Mouse (Mus musculus) olfactory bulb, adult 2 months (tissue): Measurements from ENCODE around the gene Tbc1d17. TPM values are rescaled to one million over a fixed set of nuclear protein-coding genes. Genes with fewer than 3 reads are reported as not detected.
A peak's percentile ranks its signal among the peaks of the same experiment; 100 is the strongest.

Experiments
- H3K27ac ChIP-seq: fragments of 200-500 bp; 2 replicates; pipeline ENCODE4 v1.5.1; 2012; ENCODE audit warnings: low read depth, low read length; ENCODE audit not compliant: insufficient read depth
- H3K4me1 ChIP-seq: fragments of 200-500 bp; 2 replicates; pipeline ENCODE4 v1.6.1; 2012; ENCODE audit warnings: low read length; ENCODE audit not compliant: control insufficient read depth, insufficient read depth
- H3K4me3 ChIP-seq: fragments of 200-500 bp; 2 replicates; pipeline ENCODE4 v1.5.1; 2012; ENCODE audit warnings: mild to moderate bottlenecking, low read depth, low read length, moderate library complexity; ENCODE audit not compliant: insufficient read depth
- CTCF ChIP-seq: fragments of 200-500 bp; IDR thresholded peaks from 2 replicates; pipeline ENCODE4 v1.5.1; 2012; ENCODE audit warnings: low read depth, mild to moderate bottlenecking, low read length, moderate library complexity; ENCODE audit not compliant: insufficient read depth
- POLR2A ChIP-seq: fragments of 200-500 bp; IDR thresholded peaks from 2 replicates; pipeline ENCODE4 v1.6.1; 2012; ENCODE audit warnings: mild to moderate bottlenecking, low read depth, low read length, moderate library complexity; ENCODE audit not compliant: insufficient read depth
- WGBS: fragments of 180-500 bp; shearing (Covaris S2); methylation state at CpG from one replicate; pipeline ENCODE4 v1.1.7; 2018; 5-methylcytosine and 5-hydroxymethylcytosine counted together
- polyA plus RNA-seq: library from polyadenylated mRNA; stranded (reverse); fragments of >200 nt; gene quantifications from 2 replicates; pipeline ENCODE4 v1.2.4, GENCODE M21; 2012; ENCODE audit warnings: low replicate concordance; ENCODE audit not compliant: missing spikeins, insufficient read depth, insufficient read length

Tbc1d17 gene
- polyA plus RNA-seq, 1 experiment, result not detected

GRCm38 (mm10) chr7:44824872-44825271, 24.0 kb downstream of the Tbc1d17 start:
- Histone ChIP-seq H3K4me1 (peaks cover 4% of the 10 kb centered on the region; the same call in 1 of the 2 replicates), H3K27ac (no peak overlapping the region), H3K4me3 (no peak overlapping the region)
- no peak for TF ChIP-seq CTCF
- no peak for TF ChIP-seq POLR2A
- 5% methylated on average over 3 of the region's 3 CpGs for WGBS

DNA sequence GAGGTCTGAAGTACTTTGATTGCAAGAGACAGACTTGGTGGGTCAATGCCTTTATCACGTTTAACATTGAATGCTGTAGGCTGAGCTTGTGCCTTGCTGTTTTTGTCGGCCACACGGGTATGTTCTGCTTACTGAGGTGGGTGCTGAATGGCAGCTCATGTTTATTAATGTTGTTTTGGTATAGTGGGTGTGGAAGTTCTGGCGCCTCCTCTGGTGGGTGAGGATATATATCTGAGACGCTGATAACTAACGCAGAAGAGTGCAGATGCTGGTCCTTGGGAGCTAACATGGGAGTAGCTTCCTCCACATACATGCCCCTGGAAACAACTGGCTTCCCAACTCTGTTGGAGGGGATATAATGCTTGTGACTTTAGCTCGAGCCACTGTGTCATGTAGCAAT, 25.5 kb downstream of the Tbc1d17 start:
- no peak overlapping the region for H3K4me3 ChIP-seq
- peaks cover 12% of the 10 kb centered on the region for H3K4me1 ChIP-seq
- H3K27ac ChIP-seq, result no peak overlapping the region
- TF ChIP-seq CTCF, result no peak
- TF ChIP-seq POLR2A, result no peak
- 18% methylated on average over 7 of the region's 7 CpGs for WGBS

DNA sequence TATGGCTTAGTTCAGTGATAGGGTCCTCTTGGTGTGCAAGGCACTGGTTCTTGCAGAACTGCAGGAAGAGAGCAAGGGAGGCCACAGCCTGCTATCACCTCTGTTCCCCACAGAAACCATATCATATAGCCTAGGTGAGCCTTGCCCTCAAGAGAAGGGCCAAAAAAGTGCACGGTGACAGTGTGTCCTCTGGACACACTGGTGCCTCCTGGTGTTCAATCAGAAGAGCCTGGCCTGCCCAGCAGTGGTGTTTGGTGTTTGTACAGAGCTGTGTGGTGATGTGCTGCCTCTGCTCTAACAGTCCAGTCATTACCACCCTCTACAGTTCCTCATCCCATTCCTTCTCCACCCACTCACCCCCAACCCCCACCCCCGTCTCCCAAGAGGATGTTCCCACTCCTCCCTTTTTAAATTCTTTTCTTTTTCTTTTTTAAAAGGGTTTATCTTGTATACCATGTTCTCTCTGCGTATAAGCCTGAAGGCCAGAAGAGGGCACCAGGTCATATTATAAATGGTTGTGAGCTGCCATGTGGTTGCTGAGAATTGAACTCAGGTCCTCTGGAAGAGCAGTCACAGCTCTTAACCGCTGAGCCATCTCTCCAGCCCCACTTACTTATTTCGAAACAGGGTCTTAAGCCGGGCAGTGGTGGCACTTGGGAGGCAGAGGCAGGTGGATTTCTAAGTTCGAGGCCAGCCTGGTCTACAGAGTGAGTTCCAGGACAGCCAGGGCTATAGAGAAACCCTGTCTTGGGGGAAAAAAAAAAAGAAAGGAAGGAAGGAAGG, 27.0 kb downstream of the Tbc1d17 start:
- WGBS, result 84% methylated on average over 7 of the region's 7 CpGs
- Histone ChIP-seq H3K4me1 (peaks cover 12% of the 10 kb centered on the region), H3K27ac (no peak overlapping the region), H3K4me3 (no peak overlapping the region)
- TF ChIP-seq CTCF (no peak), POLR2A (no peak)

DNA sequence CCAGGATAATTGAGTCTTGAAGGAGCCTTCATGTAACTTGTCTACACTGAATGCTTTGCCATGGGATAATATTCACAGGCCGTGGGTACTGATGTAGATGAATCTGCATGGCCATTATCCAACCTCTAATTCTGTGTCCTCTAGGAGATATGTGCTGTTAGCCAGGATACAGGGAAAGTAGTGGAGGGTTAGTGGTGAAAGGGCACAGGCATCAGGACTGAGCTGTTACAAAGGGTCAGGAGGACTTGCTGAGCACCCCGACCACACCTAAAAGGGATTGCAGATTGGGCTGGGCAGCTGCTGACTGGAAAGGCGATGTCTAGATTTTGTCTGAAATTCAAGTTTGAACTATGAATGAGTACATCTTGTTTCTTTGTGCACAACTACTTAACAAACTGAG, 28.4 kb downstream of the Tbc1d17 start:
- 78% methylated on average over 3 of the region's 3 CpGs for WGBS
- H3K27ac ChIP-seq, result no peak overlapping the region
- no peak overlapping the region for H3K4me3 ChIP-seq
- no peak for TF ChIP-seq CTCF
- peaks cover 12% of the 10 kb centered on the region for H3K4me1 ChIP-seq

- TF ChIP-seq POLR2A (no peak), CTCF (no peak)
- peaks cover 15% of the 10 kb centered on the region for H3K4me1 ChIP-seq
- H3K27ac ChIP-seq, result no peak overlapping the region
- WGBS, result 44% methylated on average over 5 of the region's 5 CpGs
- no peak overlapping the region for H3K4me3 ChIP-seq
Measured at GRCm38 (mm10) chr7:44819863-44820262, 29.0 kb downstream of the Tbc1d17 start.

DNA sequence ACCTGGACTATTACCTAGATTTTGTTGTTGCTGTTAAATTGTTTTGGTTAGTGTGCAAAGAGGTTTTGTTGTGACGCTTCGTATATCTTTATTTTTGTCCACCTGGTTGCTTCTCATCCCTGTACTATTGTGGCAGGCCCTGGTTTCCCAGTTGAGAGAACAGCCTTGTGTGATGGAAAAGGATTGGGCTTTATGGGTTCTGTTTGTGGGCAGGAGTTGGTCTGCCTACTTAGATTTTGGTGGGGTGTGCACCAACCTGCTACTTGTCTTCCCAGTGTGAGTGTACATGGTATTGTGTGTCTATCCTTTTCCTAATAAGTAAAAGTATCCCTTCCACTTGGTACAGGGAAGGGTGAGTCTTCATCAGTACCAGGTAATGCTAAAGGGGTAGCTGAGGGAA, 29.5 kb downstream of the Tbc1d17 start:
- no peak overlapping the region for H3K4me3 ChIP-seq

GRCm38 (mm10) chr7:44818751-44819235, 30.1 kb downstream of the Tbc1d17 start:
- Histone ChIP-seq H3K4me1 (peaks cover 15% of the 10 kb centered on the region), H3K27ac (no peak overlapping the region), H3K4me3 (peak overlapping the region; percentile 15; the same call in 1 of the 2 replicates)
- TF ChIP-seq CTCF (no peak), POLR2A (no peak)
- WGBS, result 26% methylated on average over 6 of the region's 6 CpGs

More for the DNA sequence above, 29.5 kb downstream of the Tbc1d17 start:
- 79% methylated on average over 2 of the region's 2 CpGs for WGBS
- no peak overlapping the region for H3K27ac ChIP-seq
- peaks cover 15% of the 10 kb centered on the region for H3K4me1 ChIP-seq
- TF ChIP-seq POLR2A (no peak), CTCF (no peak)

GRCm38 (mm10) chr7:44818164-44818563, 30.7 kb downstream of the Tbc1d17 start:
- no peak overlapping the region for H3K27ac ChIP-seq
- TF ChIP-seq CTCF, result no peak
- no peak for TF ChIP-seq POLR2A
- 18% methylated on average over 2 of the region's 2 CpGs for WGBS
- H3K4me1 ChIP-seq, result peaks cover 15% of the 10 kb centered on the region
- H3K4me3 ChIP-seq, result no peak overlapping the region

GRCm38 (mm10) chr7:44817441-44817840, 31.4 kb downstream of the Tbc1d17 start:
- peaks cover 15% of the 10 kb centered on the region for H3K4me1 ChIP-seq
- H3K4me3 ChIP-seq, result peak overlapping the region; percentile 100; the same call in 1 of the 2 replicates
- WGBS, result 12% methylated on average over 3 of the region's 3 CpGs
- TF ChIP-seq POLR2A, result no peak
- TF ChIP-seq CTCF, result no peak
- no peak overlapping the region; the same call in 1 of the 2 replicates for H3K27ac ChIP-seq
